Mouse (Mus musculus): ENCODE results near the gene Lgals2.

Lgals2 gene

GRCm38 (mm10) chr15:78815314-78816073 is 39.8 kb downstream of the Lgals2 start:
- DNase-seq (ENCODE audit: low spot score): no peak

- DNase-seq (ENCODE audit: low spot score): no peak
Observed at GRCm38 (mm10) chr15:78813603-78814002, 41.7 kb downstream of the Lgals2 start.

GRCm38 (mm10) chr15:78810146-78810545 is 45.2 kb downstream of the Lgals2 start:
- no peak for DNase-seq (ENCODE audit: low spot score)

GRCm38 (mm10) chr15:78809739-78810138 is 45.6 kb downstream of the Lgals2 start:
- no peak for DNase-seq (ENCODE audit: low spot score)

- DNase-seq (ENCODE audit: low spot score): no peak
Observed at GRCm38 (mm10) chr15:78808980-78809379, 46.3 kb downstream of the Lgals2 start.

GRCm38 (mm10) chr15:78807141-78807540 is 48.2 kb downstream of the Lgals2 start:
- no peak for DNase-seq (ENCODE audit: low spot score)

GRCm38 (mm10) chr15:78806614-78807013 is 48.7 kb downstream of the Lgals2 start:
- DNase-seq (ENCODE audit: low spot score): no peak

GRCm38 (mm10) chr15:78805351-78805750 is 50.0 kb downstream of the Lgals2 start:
- no peak for DNase-seq (ENCODE audit: low spot score)

- DNase-seq (ENCODE audit: low spot score): no peak
Observed at GRCm38 (mm10) chr15:78804326-78804725, 51.0 kb downstream of the Lgals2 start.

GRCm38 (mm10) chr15:78803499-78803900 is 51.8 kb downstream of the Lgals2 start:
- no peak for DNase-seq (ENCODE audit: low spot score)

- DNase-seq (ENCODE audit: low spot score): no peak
Observed at GRCm38 (mm10) chr15:78802776-78803391, 52.4 kb downstream of the Lgals2 start, which contains the start of gene Card10. Gene Card10 (minus strand): TSS chr15:78803042.

GRCm38 (mm10) chr15:78801971-78802741 is 53.2 kb downstream of the Lgals2 start:
- DNase-seq (ENCODE audit: low spot score): no peak

- no peak for DNase-seq (ENCODE audit: low spot score)
Observed at GRCm38 (mm10) chr15:78801571-78801970, 53.8 kb downstream of the Lgals2 start.
